Mouse (Mus musculus) neural tube, embryonic 14.5 days (tissue): ENCODE results near the gene Fcho1. TPM values are rescaled to one million over a fixed set of nuclear protein-coding genes. Genes with fewer than 3 reads are reported as not detected.
"Not testable (repeated sequence)": the region's sequence is repeated elsewhere in the genome, so short reads cannot be mapped to it uniquely, and the experiment has no call there.

ENCODE experiments used
- ATAC-seq: fragments of 200-750 bp; cut with Nextera tagmentation; 2 replicates; pipeline ENCODE4 v1.8.0; 2017; ENCODE audit warnings: low read depth, mild to moderate bottlenecking, moderate TSS enrichment, moderate library complexity
- H3K27ac ChIP-seq: fragments of 300-500 bp; sonication (generic); 2 replicates; pipeline ENCODE4 v1.5.1; 2014; ENCODE audit warnings: low read depth, mild to moderate bottlenecking, control low read depth, low read length, moderate library complexity, mixed read lengths
- H3K27me3 ChIP-seq: fragments of 300-500 bp; sonication (generic); 2 replicates; pipeline ENCODE4 v1.6.1; 2014; ENCODE audit warnings: low read length; ENCODE audit not compliant: control insufficient read depth, insufficient read depth
- H3K36me3 ChIP-seq: fragments of 300-500 bp; sonication (generic); 2 replicates; pipeline ENCODE4 v1.6.1; 2014; ENCODE audit warnings: low read length, mixed read lengths; ENCODE audit not compliant: control insufficient read depth, insufficient read depth
- H3K4me1 ChIP-seq: fragments of 300-500 bp; sonication (generic); 2 replicates; pipeline ENCODE4 v1.6.1; 2014; ENCODE audit warnings: low read length; ENCODE audit not compliant: control insufficient read depth, insufficient read depth
- H3K4me2 ChIP-seq: fragments of 300-500 bp; sonication (generic); 2 replicates; pipeline ENCODE4 v1.6.1; 2014; ENCODE audit warnings: mild to moderate bottlenecking, low read depth, low read length, control low read depth
- H3K4me3 ChIP-seq: fragments of 300-500 bp; sonication (generic); 2 replicates; pipeline ENCODE4 v1.5.1; 2014; ENCODE audit warnings: low read depth, low read length, control low read depth, mixed read lengths
- H3K9ac ChIP-seq: fragments of 300-500 bp; sonication (generic); replicated peaks from 2 replicates; pipeline ENCODE4 v1.6.1; 2014; ENCODE audit warnings: low read depth, mild to moderate bottlenecking, control low read depth, low read length, mixed read lengths
- H3K9me3 ChIP-seq: fragments of 300-500 bp; sonication (generic); 2 replicates; pipeline ENCODE4 v1.6.1; 2016; ENCODE audit warnings: low read length; ENCODE audit not compliant: control insufficient read depth
- WGBS: fragments of 180-500 bp; shearing (Covaris S2); extraction: QIAGEN DNeasy Blood & Tissue Kit; methylation state at CpG from one replicate; pipeline ENCODE4 v1.1.7; 2014; 5-methylcytosine and 5-hydroxymethylcytosine counted together
- polyA plus RNA-seq: library from polyadenylated mRNA; unstranded; fragments of >200 nt; fragmentation: Nextera tagmentation; extraction: Ambion mirVana; gene quantifications from 2 replicates; pipeline ENCODE4 v1.2.1, GENCODE M21; 2014

The Fcho1 gene
- 49.1 and 62.7 TPM in 2 replicates for polyA plus RNA-seq

DNA sequence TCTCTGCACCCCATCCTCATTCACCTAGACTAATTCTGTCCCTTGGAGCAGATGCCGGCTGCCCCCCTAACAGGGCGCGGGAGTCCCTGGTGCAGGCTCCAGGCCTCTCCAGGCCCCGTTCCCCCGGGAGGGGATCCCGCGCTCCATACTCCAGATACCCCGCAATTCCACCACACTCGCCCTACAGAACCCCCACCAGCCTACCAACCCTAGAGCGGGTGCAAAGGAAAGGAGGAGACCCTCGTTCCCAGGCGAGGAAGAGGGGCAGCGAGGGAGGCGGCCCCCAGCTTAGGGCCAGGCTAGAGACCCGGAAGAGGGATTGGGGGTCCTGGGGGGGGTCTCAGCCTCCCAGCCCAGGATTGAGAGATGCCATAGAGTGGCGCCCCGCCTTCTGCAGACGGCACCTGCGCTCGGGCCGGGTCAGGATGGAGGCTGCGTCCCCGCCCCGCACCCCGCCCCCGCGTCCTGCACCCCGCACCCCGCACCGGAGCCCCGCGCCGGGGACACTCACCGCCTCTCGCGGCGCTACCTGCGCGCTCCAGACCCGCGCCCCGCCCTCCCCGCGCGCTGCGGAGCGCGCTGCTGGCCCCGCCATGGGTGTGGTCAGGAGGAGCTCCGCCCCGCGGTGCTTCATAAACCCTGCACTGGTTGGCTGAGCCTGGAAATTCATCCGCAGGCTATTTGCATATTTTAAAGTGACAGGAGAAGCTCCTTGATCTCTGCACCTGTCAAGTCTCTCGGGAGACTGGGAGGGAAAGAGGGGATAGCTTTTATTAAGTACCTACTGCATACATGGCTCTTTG, at the start of gene Fcho1:
TSS of gene Fcho1 (minus strand) at position 595 of the 803 bp plus-strand sequence.
- H3K4me2 ChIP-seq, result peak within 1 kb of the TSS; percentile 74
- no peaks in the 10 kb centered on the region for H3K27me3 ChIP-seq
- H3K4me3 ChIP-seq, result peak within 1 kb of the TSS; percentile 70
- peaks cover 27% of the 10 kb centered on the region for H3K4me1 ChIP-seq
- no peaks in the 10 kb centered on the region for H3K9me3 ChIP-seq
- peak within 1 kb of the TSS; percentile 64 for H3K27ac ChIP-seq
- H3K9ac ChIP-seq, result peak within 1 kb of the TSS; percentile 87
- peak; percentile 84 for ATAC-seq
- H3K36me3 ChIP-seq, result no peaks in the 10 kb centered on the region
- 1% methylated on average over 54 of the region's 54 CpGs for WGBS

- WGBS, result 88% methylated on average over 15 of the region's 15 CpGs
- Histone ChIP-seq H3K4me1 (no peaks in the 10 kb centered on the region), H3K9me3 (no peaks in the 10 kb centered on the region; the same call in 1 of the 2 replicates), H3K27ac (no peak overlapping the region), H3K9ac (no peak overlapping the region), H3K4me3 (no peak overlapping the region), H3K36me3 (no peaks in the 10 kb centered on the region), H3K27me3 (no peaks in the 10 kb centered on the region), H3K4me2 (no peak overlapping the region)
- no peak for ATAC-seq
These were observed 45.8 kb upstream of the Fcho1 start for GRCm38 (mm10) chr8:71771336-71771735.

- no peak for ATAC-seq
- Histone ChIP-seq H3K9ac (no peak overlapping the region), H3K27ac (no peak overlapping the region), H3K9me3 (no peaks in the 10 kb centered on the region), H3K27me3 (no peaks in the 10 kb centered on the region), H3K4me1 (no peaks in the 10 kb centered on the region), H3K4me3 (no peak overlapping the region), H3K4me2 (no peak overlapping the region), H3K36me3 (no peaks in the 10 kb centered on the region)
- 42% methylated on average over 3 of the region's 3 CpGs for WGBS
These were observed 33.3 kb upstream of the Fcho1 start for GRCm38 (mm10) chr8:71758816-71759215.

DNA sequence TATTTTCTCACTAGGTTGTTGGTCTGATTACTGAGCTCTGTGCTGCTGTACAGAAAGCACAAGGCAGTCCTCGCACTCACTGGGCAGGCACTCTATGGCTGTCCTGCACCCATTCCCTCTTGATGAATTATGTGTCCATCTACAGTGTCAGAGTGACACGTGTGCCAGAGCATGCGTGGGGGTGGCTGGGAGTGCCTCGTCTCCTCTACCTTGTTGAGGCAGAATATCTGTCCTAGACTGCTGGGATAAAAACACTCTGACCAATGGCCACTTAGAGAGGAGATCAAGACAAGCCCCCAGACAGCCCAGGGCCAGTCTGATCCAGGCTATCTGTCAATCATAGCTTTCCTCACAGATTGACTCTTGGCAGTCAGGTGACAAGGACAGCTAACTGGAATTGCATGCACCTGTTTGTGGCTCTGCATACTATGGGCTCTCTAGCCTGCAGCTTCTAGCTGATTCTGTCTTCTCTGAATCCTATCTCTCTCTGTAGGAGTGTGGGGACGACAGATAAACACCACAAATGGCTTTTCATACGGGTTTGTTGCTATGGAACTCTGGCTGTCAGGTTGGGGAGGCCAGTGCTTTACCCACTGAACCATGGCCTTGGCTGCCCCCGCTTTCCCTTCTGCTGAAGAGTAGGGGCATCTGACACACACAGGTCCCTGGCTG, 27.5 kb upstream of the Fcho1 start:
- 77% methylated on average over 7 of the region's 7 CpGs for WGBS
- not testable (repeated sequence) for ATAC-seq, H3K27ac ChIP-seq, H3K36me3 ChIP-seq, H3K4me2 ChIP-seq, H3K9ac ChIP-seq, H3K27me3 ChIP-seq, H3K9me3 ChIP-seq, H3K4me1 ChIP-seq, H3K4me3 ChIP-seq

DNA sequence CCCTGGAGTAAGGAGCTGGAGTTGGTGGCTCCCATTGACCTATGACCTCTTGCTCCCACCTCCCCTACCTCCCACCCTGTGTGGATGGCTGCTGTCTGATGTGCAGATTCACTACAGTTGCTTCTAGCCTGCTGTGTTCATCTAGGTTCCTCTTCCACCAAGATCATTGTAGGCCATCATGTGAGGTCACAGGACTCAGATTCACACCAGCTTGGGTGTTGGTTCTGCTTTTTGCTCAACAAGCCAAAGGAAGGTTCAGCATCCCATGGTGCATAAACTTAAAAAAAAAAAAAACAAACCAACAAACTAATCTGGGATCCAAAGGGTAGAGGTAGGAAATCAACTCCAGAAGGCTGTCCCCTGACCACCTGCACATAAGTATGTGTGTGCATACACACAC, 26.7 kb upstream of the Fcho1 start:
- H3K27me3 ChIP-seq, H3K4me3 ChIP-seq, H3K9ac ChIP-seq, H3K36me3 ChIP-seq, H3K9me3 ChIP-seq, H3K4me1 ChIP-seq, H3K4me2 ChIP-seq, ATAC-seq, H3K27ac ChIP-seq: not testable (repeated sequence)

DNA sequence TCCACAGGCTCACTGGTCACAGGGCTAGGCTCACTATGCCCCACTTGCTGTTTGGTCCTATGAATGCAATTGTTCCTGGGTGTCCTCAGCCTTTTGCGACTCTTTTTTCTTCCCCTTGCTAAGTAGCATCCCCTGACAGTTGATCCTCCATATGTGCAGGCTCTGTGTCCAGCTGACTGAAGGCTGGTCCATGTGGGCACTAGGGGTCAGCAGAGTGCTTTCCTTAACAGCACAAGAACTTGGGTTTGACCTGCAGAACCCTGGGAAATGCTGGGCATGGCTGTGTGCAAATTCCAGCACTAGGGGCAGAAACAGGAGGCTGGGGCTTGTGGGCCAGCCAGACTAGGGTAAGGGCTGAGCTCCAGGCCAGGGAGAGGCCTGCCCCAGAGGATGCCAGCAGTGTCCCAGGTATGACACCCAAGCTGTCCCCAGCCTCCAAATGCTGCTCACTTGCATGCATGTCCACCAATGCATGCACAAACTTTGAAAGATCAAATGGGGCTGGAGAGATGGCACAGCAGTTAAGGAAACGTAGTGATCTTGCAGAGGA, 25.9 kb upstream of the Fcho1 start:
- not testable (repeated sequence) for H3K4me3 ChIP-seq, H3K27me3 ChIP-seq, H3K4me2 ChIP-seq, H3K9ac ChIP-seq, H3K36me3 ChIP-seq, H3K4me1 ChIP-seq, H3K27ac ChIP-seq, H3K9me3 ChIP-seq
- ATAC-seq, result peak; percentile 79; the same call in 1 of the 2 replicates
- WGBS, result 66% methylated on average over 2 of the region's 2 CpGs

DNA sequence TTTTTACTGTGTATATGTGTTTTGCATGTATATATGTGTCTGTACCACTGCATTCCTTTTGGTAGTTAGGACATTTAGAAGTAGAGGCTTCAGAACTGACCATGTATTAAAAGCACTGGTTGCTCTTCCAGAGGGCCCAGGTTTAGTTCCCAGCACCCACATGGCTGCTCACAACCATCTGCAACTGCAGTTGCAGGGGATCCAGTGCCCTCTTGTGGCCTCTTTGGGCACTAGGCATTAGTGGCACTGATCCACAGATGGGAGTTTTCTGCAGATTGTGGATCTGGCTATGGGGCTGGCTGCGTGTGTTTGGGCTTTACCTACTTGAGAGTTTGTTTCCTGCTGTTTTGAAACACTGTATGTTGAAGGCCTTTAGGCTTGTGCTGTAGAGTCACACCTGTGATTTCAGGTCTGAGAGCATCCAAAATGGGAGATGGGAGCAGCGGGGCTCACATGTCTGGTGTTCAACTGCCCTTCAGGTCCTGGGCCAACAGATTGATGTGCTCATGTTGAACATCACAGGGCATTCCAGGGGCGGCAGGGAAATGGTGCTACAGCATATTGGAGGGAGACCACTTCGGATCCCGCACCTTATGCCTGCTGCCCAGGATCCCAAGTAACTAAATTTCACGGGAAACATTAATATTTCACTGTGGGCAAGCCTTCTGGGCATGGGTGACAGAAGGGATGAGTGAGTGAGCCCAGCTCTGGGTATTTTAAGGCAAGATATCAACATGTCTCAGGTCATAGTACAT, 24.0 kb upstream of the Fcho1 start:
- WGBS, result 80% methylated on average over 6 of the region's 6 CpGs
- H3K9ac ChIP-seq, H3K4me3 ChIP-seq, H3K4me1 ChIP-seq, H3K36me3 ChIP-seq, ATAC-seq, H3K27ac ChIP-seq, H3K9me3 ChIP-seq, H3K27me3 ChIP-seq, H3K4me2 ChIP-seq: not testable (repeated sequence)

GRCm38 (mm10) chr8:71747082-71747481, 21.6 kb upstream of the Fcho1 start:
- not testable (repeated sequence) for H3K9me3 ChIP-seq, H3K4me2 ChIP-seq, H3K4me1 ChIP-seq, H3K9ac ChIP-seq, H3K27me3 ChIP-seq, H3K36me3 ChIP-seq, H3K27ac ChIP-seq, H3K4me3 ChIP-seq, ATAC-seq
